Mouse (Mus musculus) cerebellum, adult 2 months (tissue): ENCODE data around the gene Ercc4.

ENCODE experiments used
- CTCF ChIP-seq: fragments of 200-500 bp; IDR thresholded peaks from 2 replicates; pipeline ENCODE4 v1.5.1; 2011; ENCODE audit warnings: low read depth, mild to moderate bottlenecking, control low read depth, low read length, moderate library complexity, borderline replicate concordance; ENCODE audit not compliant: insufficient read depth
- POLR2A ChIP-seq: fragments of 200-500 bp; IDR thresholded peaks from 2 replicates; pipeline ENCODE4 v1.6.1; 2011; ENCODE audit warnings: low read length, control low read depth, borderline replicate concordance; ENCODE audit not compliant: insufficient read depth

DNA sequence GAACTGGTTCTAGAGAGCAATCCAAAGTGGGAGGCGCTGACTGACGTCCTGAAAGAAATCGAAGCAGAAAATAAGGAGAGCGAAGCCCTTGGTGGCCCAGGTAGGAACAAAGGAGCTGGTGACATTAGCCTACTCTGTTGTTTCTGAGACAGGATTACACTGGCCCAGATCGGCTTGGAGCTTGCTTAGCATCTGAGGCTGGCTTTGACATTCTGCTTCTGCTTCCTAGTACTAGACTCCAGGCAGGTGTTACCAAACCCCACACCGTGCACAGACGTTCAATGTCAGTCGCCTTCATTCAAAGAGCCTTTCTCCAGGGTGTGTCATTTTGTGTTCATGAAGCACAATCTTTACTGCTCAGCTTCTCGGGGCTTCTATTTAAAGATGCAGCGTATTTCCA is 18.1 kb downstream of the Ercc4 start:
- no peak for TF ChIP-seq POLR2A
- TF ChIP-seq CTCF = no peak
